Mouse (Mus musculus): ENCODE data around the gene Slc5a2.

Slc5a2 gene

GRCm38 (mm10) chr7:128251946-128252345 is 13.5 kb upstream of the Slc5a2 start:
- no peak for DNase-seq (ENCODE audit: low spot score in 2 of 2)

GRCm38 (mm10) chr7:128252609-128253008 is 12.8 kb upstream of the Slc5a2 start:
- no peak for DNase-seq (ENCODE audit: low spot score in 2 of 2)

GRCm38 (mm10) chr7:128254978-128255377 is 10.5 kb upstream of the Slc5a2 start:
- no peak for DNase-seq (ENCODE audit: low spot score in 2 of 2)

- no peak for DNase-seq (ENCODE audit: low spot score in 2 of 2)
Measured at GRCm38 (mm10) chr7:128255757-128256156, 9.7 kb upstream of the Slc5a2 start.

- no peak for DNase-seq (ENCODE audit: low spot score in 2 of 2)
Measured at GRCm38 (mm10) chr7:128256783-128257334, 8.6 kb upstream of the Slc5a2 start.

GRCm38 (mm10) chr7:128266056-128266455 is 599 bp downstream of the Slc5a2 start:
- DNase-seq (ENCODE audit: low spot score in 2 of 2): no peak

- DNase-seq (ENCODE audit: low spot score in 2 of 2): no peak
Measured at GRCm38 (mm10) chr7:128267391-128267790, 1.9 kb downstream of the Slc5a2 start.

GRCm38 (mm10) chr7:128267813-128268212 is 2.4 kb downstream of the Slc5a2 start:
- DNase-seq (ENCODE audit: low spot score in 2 of 2): no peak

GRCm38 (mm10) chr7:128270431-128270850 is 5.0 kb downstream of the Slc5a2 start:
- no peak for DNase-seq (ENCODE audit: low spot score in 2 of 2)

- DNase-seq (ENCODE audit: low spot score in 2 of 2): no peak
Measured at GRCm38 (mm10) chr7:128271496-128271895, 6.0 kb downstream of the Slc5a2 start.

- DNase-seq (ENCODE audit: low spot score in 2 of 2): no peak
Measured at GRCm38 (mm10) chr7:128276051-128276450, 10.6 kb downstream of the Slc5a2 start.

GRCm38 (mm10) chr7:128279750-128280149 is 14.3 kb downstream of the Slc5a2 start:
- DNase-seq (ENCODE audit: low spot score in 2 of 2): no peak

- no peak for DNase-seq (ENCODE audit: low spot score in 2 of 2)
Measured at GRCm38 (mm10) chr7:128281765-128282164, 16.3 kb downstream of the Slc5a2 start.

GRCm38 (mm10) chr7:128282532-128283244 is 17.2 kb downstream of the Slc5a2 start:
- no peak for DNase-seq (ENCODE audit: low spot score in 2 of 2)

GRCm38 (mm10) chr7:128284047-128284446 is 18.6 kb downstream of the Slc5a2 start:
- no peak for DNase-seq (ENCODE audit: low spot score in 2 of 2)

GRCm38 (mm10) chr7:128285060-128285459 is 19.6 kb downstream of the Slc5a2 start:
- DNase-seq (ENCODE audit: low spot score in 2 of 2): no peak

- no peak for DNase-seq (ENCODE audit: low spot score in 2 of 2)
Measured at GRCm38 (mm10) chr7:128288923-128289544, 23.6 kb downstream of the Slc5a2 start.

GRCm38 (mm10) chr7:128294785-128295184 is 29.3 kb downstream of the Slc5a2 start:
- no peak for DNase-seq (ENCODE audit: low spot score in 2 of 2)

GRCm38 (mm10) chr7:128296514-128296913 is 31.1 kb downstream of the Slc5a2 start:
- DNase-seq (ENCODE audit: low spot score in 2 of 2): no peak

GRCm38 (mm10) chr7:128297291-128297616 is 31.8 kb downstream of the Slc5a2 start:
- no peak for DNase-seq (ENCODE audit: low spot score in 2 of 2)

- peak; percentile 53 to 64 for DNase-seq (ENCODE audit: low spot score in 2 of 2)
Measured at GRCm38 (mm10) chr7:128297617-128298480, 32.4 kb downstream of the Slc5a2 start, which contains the start of gene BC017158. TSS of gene BC017158 (minus strand) at chr7:128298170.

All from natural killer cell, adult 2 months (primary cell).